Mouse (Mus musculus) liver, adult (tissue): Measurements from ENCODE around the gene Kcnk1.

Experiments used
- GATA4 ChIP-seq: IDR thresholded peaks from 2 replicates; pipeline ENCODE4 v1.6.1; 2014; ENCODE audit warnings: mild to moderate bottlenecking, low read length; ENCODE audit not compliant: insufficient replicate concordance

Kcnk1 gene

GRCm38 (mm10) chr8:126023706-126024305 is 28.8 kb downstream of the Kcnk1 start:
- TF ChIP-seq GATA4 = no peak

- no peak for TF ChIP-seq GATA4
Observed at GRCm38 (mm10) chr8:126024891-126025290, 29.9 kb downstream of the Kcnk1 start.

GRCm38 (mm10) chr8:126026121-126026520 is 31.2 kb downstream of the Kcnk1 start:
- no peak for TF ChIP-seq GATA4

GRCm38 (mm10) chr8:126026584-126026983 is 31.6 kb downstream of the Kcnk1 start:
- no peak for TF ChIP-seq GATA4

- TF ChIP-seq GATA4 = no peak
Observed at GRCm38 (mm10) chr8:126027486-126027885, 32.5 kb downstream of the Kcnk1 start.

- TF ChIP-seq GATA4 = no peak
Observed at GRCm38 (mm10) chr8:126028941-126029340, 34.0 kb downstream of the Kcnk1 start.

- no peak for TF ChIP-seq GATA4
Observed at GRCm38 (mm10) chr8:126032776-126033175, 37.8 kb downstream of the Kcnk1 start.

- no peak for TF ChIP-seq GATA4
Observed at GRCm38 (mm10) chr8:126035046-126035445, 40.1 kb downstream of the Kcnk1 start.

GRCm38 (mm10) chr8:126036340-126036739 is 41.4 kb downstream of the Kcnk1 start:
- TF ChIP-seq GATA4 = no peak

GRCm38 (mm10) chr8:126045751-126046150 is 50.8 kb downstream of the Kcnk1 start:
- TF ChIP-seq GATA4 = no peak

- no peak for TF ChIP-seq GATA4
Observed at GRCm38 (mm10) chr8:126053911-126054310, 58.9 kb downstream of the Kcnk1 start.

- no peak for TF ChIP-seq GATA4
Observed at GRCm38 (mm10) chr8:126058876-126059275, 63.9 kb downstream of the Kcnk1 start.

- TF ChIP-seq GATA4 = no peak
Observed at GRCm38 (mm10) chr8:126062844-126063243, 67.9 kb downstream of the Kcnk1 start.

- no peak for TF ChIP-seq GATA4
Observed at GRCm38 (mm10) chr8:126063832-126064409, 69.0 kb downstream of the Kcnk1 start.

GRCm38 (mm10) chr8:126064587-126065145 is 69.7 kb downstream of the Kcnk1 start:
- no peak for TF ChIP-seq GATA4

GRCm38 (mm10) chr8:126067306-126067705 is 72.3 kb downstream of the Kcnk1 start:
- TF ChIP-seq GATA4 = no peak

- TF ChIP-seq GATA4 = no peak
Observed at GRCm38 (mm10) chr8:126068136-126068535, 73.2 kb downstream of the Kcnk1 start.

GRCm38 (mm10) chr8:126072678-126073077 is 77.7 kb downstream of the Kcnk1 start:
- TF ChIP-seq GATA4 = no peak
